Mouse (Mus musculus): ENCODE results near the gene Slc4a3. TPM values are rescaled to one million over a fixed set of nuclear protein-coding genes. Genes with fewer than 3 reads are reported as not detected.
A peak's percentile ranks its signal among the peaks of the same experiment; 100 is the strongest.

Slc4a3 gene
- polyA plus RNA-seq, 1 experiment from 2014 or later, result 39.3 TPM

DNA sequence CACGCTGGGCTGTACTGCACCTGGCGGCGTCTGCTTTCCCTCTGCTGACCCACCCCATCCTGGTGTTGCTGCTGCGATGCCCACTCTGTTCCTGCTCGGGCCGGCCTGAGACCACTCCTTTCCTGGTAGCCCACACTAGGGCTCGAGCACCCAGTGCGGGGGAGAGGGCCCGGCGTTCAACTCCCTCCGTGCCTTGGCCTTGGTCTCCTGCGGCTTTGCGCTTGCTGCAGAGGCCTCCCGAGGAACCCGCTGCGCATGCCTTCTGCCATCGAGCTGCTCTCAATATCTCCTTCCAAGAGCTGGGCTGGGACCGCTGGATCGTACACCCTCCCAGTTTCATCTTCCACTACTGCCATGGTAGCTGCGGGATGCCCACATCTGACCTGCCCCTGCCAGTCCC, 36.5 kb upstream of the Slc4a3 start:
- Histone ChIP-seq H3K9me3 (no peaks in the 10 kb centered on the region), H3K4me2 (no peak overlapping the region), H3K4me1 (replicated peaks) (peaks cover 26% of the 10 kb centered on the region), H3K27me3 (peaks cover 10% of the 10 kb centered on the region), H3K27ac (replicated peaks) (no peak overlapping the region), H3K36me3 (no peaks in the 10 kb centered on the region), H3K4me3 (no peak overlapping the region), H3K9ac (no peak overlapping the region)
- 54% methylated on average over 20 of the region's 20 CpGs for WGBS
- ATAC-seq (ENCODE audit: low read depth), result no peak

DNA sequence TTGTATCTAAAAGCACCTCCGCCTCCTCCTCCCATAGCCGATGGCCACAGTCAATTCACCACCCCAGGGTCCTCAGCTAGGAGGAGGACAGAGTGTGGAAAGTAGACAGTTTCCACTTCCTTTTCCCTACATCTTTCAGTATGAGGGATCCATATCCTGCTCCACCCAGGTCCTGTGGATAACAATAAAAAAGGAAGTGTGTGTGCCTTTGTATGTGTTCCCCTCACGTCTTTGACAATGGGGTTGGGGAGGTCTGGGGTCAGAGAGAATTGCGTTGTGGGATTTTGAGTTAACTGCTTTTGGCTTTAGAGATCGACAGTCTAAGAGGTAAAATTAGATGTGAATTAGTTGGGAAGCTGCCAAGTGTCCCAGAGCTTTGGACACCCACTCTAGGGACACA, 35.9 kb upstream of the Slc4a3 start:
- H3K4me3 ChIP-seq, result no peak overlapping the region
- whole genome bisulfite sequencing, result 76% methylated on average over 5 of the region's 5 CpGs
- no peak for ATAC-seq (ENCODE audit: low read depth)
- H3K4me2 ChIP-seq, result no peak overlapping the region
- H3K27ac ChIP-seq (replicated peaks), result no peak overlapping the region
- no peaks in the 10 kb centered on the region for H3K36me3 ChIP-seq
- no peaks in the 10 kb centered on the region for H3K9me3 ChIP-seq
- H3K4me1 ChIP-seq (replicated peaks), result peaks cover 20% of the 10 kb centered on the region
- H3K27me3 ChIP-seq, result peaks cover 10% of the 10 kb centered on the region
- H3K9ac ChIP-seq, result no peak overlapping the region

DNA sequence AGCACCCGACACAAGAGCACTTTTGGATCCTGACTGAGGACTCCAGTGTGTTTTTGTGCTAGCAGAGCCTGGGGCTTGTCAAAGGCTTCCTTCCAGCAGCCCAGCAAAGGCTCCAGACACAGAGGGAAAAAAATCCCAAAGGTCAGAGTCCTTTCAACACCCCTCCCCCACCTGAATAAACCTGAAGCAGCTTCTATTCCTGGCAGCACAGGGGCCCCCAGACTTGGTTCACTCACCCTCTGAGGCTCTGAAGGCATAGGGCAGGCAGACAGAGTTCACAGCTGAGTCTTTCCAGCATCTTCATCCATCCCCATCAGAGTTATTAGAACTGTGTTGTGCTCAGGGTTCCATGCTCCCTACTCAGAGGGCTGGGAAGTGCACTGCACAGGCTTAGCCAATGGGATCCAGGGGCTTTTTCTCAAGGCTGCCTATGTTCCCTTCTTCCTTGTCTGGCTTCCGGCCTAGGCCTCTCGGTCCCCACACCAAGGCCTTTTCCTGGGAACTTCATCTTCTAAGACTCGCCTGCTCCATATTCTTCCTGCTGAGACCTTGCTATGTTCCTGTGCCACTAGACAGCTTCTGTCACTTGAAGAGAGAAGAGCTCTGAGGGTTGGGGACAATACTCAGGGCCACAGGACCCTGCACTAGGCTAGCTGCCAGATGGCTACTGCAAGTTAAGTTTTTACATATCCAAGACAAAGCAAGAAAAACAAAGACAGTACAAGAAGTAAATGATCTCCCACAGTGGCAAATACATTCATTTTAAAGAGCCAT, 34.4 kb upstream of the Slc4a3 start:
- no peaks in the 10 kb centered on the region for H3K9me3 ChIP-seq
- H3K36me3 ChIP-seq, result no peaks in the 10 kb centered on the region
- ATAC-seq (ENCODE audit: low read depth), result no peak
- peaks cover 16% of the 10 kb centered on the region for H3K4me1 ChIP-seq (replicated peaks)
- H3K4me3 ChIP-seq, result no peak overlapping the region
- no peak overlapping the region for H3K27ac ChIP-seq (replicated peaks)
- no peak overlapping the region for H3K4me2 ChIP-seq
- WGBS, result 70% methylated on average over 4 of the region's 4 CpGs
- peaks cover 10% of the 10 kb centered on the region for H3K27me3 ChIP-seq
- H3K9ac ChIP-seq, result no peak overlapping the region

DNA sequence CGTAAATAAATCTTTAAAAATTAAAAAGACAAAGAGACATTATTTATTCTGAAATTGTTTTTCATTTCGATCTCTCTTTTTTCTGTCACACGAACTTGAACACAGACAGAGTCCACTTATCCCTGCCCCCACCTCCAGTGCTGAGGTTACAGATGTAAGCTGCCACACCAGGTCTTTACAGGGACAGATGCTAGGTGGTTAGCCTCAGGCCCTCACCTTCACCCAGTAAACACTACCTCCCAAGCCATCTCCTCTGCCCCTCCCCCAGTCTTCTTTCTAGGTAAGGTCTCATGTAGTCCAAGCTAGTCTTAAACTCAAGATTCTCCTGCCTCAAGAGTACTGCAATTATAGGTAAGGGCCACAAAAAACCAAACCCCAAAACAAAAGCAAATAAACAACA, 33.5 kb upstream of the Slc4a3 start:
- Histone ChIP-seq H3K27me3 (peaks cover 8% of the 10 kb centered on the region), H3K9me3 (no peaks in the 10 kb centered on the region), H3K4me3 (no peak overlapping the region), H3K9ac (no peak overlapping the region), H3K27ac (replicated peaks) (no peak overlapping the region), H3K4me2 (no peak overlapping the region), H3K36me3 (no peaks in the 10 kb centered on the region), H3K4me1 (replicated peaks) (0 out of 2 replicates have a peak, but pooled peaks cover 6% of the 10 kb centered on the region)
- 93% methylated on average over 3 of the region's 3 CpGs for WGBS
- ATAC-seq (ENCODE audit: low read depth), result no peak

DNA sequence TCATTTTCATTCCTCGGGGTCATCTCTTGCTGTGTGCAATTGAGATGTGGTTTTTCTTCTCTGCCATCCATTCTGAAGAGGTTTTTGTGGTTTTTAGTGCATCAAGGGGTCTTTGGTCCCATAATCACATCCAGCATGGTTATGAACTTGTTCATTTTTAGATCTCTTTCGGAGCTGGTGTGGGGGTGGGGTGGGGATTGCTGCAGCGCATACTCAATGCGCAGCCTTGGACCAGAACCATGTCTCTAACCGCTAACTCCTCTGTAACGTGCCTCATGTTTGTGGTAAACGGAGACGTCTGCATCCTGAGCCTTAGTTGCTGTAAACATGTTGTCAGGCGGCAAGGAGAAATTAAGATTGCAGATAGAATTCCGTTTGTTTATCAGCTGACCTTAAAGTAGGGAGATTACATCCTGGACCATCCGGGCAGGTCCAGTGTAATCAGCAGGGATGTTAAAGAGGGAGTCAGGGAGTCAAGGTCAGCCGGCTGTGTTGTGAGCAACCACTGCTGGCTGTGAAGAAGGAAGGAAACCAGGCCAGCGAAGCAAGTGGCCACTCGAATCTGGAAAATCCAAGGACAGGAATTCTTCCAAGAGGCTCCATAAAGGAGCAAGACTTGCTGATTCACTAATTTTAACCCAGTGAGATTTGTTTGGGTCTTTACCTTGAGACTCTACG, 29.2 kb upstream of the Slc4a3 start:
- Histone ChIP-seq H3K9ac (no peak overlapping the region), H3K36me3 (no peaks in the 10 kb centered on the region), H3K4me2 (no peak overlapping the region), H3K4me1 (replicated peaks) (peaks cover 4% of the 10 kb centered on the region; the same call in 1 of the 2 replicates), H3K9me3 (no peaks in the 10 kb centered on the region), H3K27ac (replicated peaks) (no peak overlapping the region), H3K27me3 (no peaks in the 10 kb centered on the region), H3K4me3 (no peak overlapping the region)
- 81% methylated on average over 15 of the region's 15 CpGs for WGBS
- ATAC-seq (ENCODE audit: low read depth), result no peak

DNA sequence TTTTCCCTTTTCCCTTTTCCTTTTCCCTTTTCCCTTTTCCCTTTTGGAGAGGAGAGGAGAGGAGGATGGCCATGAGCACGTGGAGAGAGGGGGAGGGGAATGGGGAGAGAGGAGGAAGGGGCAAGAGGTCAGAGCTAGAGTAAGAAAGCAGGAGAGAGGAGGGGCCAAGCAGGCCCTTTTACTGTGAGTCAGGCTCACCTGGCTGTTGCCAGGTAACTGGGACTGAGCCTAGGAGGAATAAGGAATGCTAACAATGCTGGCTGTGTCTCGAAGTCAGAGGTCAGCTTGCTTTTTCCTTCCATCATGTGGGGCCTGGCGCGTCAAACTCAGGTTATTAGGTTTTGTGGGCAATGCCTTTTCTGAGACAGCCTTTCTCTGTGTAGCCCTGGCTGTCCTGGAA, 28.1 kb upstream of the Slc4a3 start:
- 54% methylated on average over 4 of the region's 4 CpGs for WGBS
- Histone ChIP-seq H3K4me3 (no peak overlapping the region), H3K27me3 (no peaks in the 10 kb centered on the region), H3K9ac (no peak overlapping the region), H3K9me3 (no peaks in the 10 kb centered on the region), H3K4me2 (no peak overlapping the region), H3K4me1 (replicated peaks) (peaks cover 12% of the 10 kb centered on the region), H3K27ac (replicated peaks) (no peak overlapping the region), H3K36me3 (no peaks in the 10 kb centered on the region)
- no peak for ATAC-seq (ENCODE audit: low read depth)

DNA sequence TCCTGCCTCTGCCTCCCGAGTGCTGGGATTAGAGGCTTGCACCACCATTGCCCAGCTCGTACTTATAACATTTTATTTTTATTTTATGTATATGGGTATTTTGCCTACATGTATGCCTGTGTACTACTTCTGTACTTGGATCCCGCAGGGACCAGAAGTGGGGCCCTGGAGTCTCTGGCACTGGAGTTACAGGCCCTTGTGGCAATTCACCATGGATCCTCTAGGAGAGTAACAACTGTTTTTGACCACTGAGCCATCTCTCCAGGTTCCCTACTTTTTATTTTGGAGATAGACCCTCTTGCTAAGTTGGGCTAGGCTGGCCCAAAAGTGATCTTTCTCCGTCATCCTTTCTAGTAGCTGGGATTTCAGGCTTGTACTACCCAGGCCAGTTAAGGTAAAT, 27.6 kb upstream of the Slc4a3 start:
- ATAC-seq (ENCODE audit: low read depth), result no peak

DNA sequence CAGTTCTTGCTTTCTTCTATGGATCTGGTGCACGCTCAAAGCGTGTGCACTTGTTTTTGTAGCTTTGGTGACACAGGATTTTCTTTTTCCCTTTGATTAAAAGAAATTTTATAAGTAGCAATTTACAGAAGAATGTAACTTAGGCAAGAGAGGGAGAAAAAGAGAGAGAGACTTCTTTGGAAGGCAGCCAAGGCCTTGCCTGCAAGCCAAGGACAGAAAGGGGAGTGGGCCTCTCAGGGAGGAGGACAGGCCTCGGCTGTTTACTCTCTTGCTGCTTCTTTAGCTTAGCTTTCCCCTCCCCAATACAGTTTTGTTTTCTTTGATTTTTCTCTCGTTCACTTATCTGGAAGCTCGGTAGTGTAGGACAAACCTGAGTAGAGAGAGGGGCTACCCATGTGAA, 26.5 kb upstream of the Slc4a3 start:
- Histone ChIP-seq H3K27ac (replicated peaks) (no peak overlapping the region), H3K4me3 (no peak overlapping the region), H3K9me3 (no peaks in the 10 kb centered on the region), H3K27me3 (no peaks in the 10 kb centered on the region), H3K4me1 (replicated peaks) (peaks cover 12% of the 10 kb centered on the region), H3K36me3 (no peaks in the 10 kb centered on the region), H3K9ac (no peak overlapping the region), H3K4me2 (no peak overlapping the region)
- ATAC-seq (ENCODE audit: low read depth), result no peak
- 75% methylated on average over 5 of the region's 5 CpGs for WGBS

More for the DNA sequence above, 27.6 kb upstream of the Slc4a3 start:
- Histone ChIP-seq H3K9ac (no peak overlapping the region), H3K4me3 (no peak overlapping the region), H3K4me1 (replicated peaks) (peaks cover 12% of the 10 kb centered on the region), H3K27me3 (no peaks in the 10 kb centered on the region), H3K27ac (replicated peaks) (no peak overlapping the region), H3K36me3 (no peaks in the 10 kb centered on the region), H3K4me2 (no peak overlapping the region), H3K9me3 (no peaks in the 10 kb centered on the region)
- 94% methylated on average over 4 of the region's 4 CpGs for WGBS

DNA sequence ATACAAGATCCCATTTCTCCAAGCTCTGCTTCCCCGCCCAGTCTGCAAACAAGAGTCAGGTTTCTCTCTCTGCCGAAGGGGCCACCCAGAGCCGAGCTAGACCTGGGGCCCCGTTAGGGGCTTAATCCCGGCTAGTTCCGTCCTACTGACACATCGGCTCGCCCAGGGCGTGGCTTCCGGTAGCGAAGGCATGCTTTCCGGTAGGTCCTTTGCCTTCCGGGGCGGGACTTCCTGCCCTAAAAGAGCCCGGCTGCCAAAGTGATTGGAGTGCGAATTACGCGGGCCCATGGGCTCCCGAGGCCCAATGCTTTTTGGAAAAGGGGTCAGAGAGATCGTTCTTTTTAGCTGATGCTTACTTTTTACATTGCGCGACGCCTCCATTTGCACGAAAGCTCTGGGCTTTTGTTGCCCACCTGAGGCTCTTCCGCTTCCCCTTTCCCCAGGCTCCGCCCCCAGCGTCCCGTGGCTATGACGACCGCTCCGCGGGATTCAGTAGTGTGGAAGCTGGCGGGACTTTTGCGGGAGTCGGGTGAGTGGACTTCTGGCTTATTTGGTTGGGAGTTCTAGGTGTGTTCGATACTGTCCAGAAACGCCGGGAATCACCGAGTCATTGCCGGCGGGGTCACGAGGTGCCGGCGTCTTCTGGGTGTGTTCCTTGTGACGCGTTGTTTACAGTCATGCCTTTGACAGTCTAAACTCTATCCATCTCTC, 24.6 kb upstream of the Slc4a3 start, which contains the start of gene Stk11ip:
Stk11ip (plus strand) TSS at position 209 of the 711 bp plus-strand sequence.
- H3K27ac ChIP-seq (replicated peaks), result peak within 1 kb of the TSS; percentile 90
- peaks cover 12% of the 10 kb centered on the region for H3K4me1 ChIP-seq (replicated peaks)
- H3K4me2 ChIP-seq, result peak within 1 kb of the TSS; percentile 62
- peaks cover 13% of the 10 kb centered on the region; the same call in 1 of the 2 replicates for H3K36me3 ChIP-seq
- H3K9ac ChIP-seq, result peak within 1 kb of the TSS; percentile 67
- no peaks in the 10 kb centered on the region for H3K27me3 ChIP-seq
- WGBS, result under 1% methylated on average over 46 of the region's 46 CpGs
- H3K4me3 ChIP-seq, result peak within 1 kb of the TSS; percentile 45
- H3K9me3 ChIP-seq, result no peaks in the 10 kb centered on the region
- peak; percentile 96 for ATAC-seq (ENCODE audit: low read depth)

DNA sequence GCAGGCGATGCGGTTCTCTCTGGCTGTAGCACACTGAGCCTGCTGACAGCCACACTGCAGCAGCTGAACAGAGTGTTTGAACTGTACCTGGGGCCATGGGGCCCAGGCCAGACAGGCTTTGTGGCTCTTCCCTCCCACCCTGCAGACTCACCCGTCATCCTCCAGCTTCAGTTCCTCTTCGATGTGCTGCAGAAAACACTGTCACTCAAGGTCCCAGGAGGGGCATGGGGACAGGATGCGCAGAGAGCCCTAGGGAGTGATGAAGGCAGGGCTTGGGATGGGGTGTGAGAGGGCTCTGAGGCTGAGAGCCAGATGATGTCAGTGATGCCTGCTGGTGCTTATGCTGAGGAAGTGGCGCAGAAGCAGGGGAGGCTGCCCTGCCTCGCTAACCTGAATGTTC, 21.4 kb upstream of the Slc4a3 start:
- ATAC-seq (ENCODE audit: low read depth), result no peak

DNA sequence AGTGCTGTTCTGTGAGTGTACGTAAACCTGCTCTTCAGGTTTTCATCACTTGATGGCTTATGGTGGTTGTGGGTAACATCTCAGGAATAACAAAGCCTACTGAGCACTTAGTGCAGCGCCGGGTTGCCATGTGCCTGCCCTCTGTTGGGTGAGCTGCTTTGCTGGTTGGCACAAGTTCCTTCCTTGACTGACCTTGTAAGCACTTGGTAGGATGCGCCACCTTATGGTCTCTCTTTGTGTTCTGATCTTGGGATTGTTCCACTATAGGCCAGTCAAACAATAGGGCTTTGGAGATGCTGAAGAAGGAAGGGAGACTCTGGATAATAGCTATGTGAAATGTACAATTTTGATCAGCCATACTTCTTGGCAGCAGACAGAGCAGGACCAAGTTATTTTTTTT, 15.5 kb upstream of the Slc4a3 start:
- Histone ChIP-seq H3K36me3 (peaks cover 82% of the 10 kb centered on the region), H3K9me3 (no peaks in the 10 kb centered on the region), H3K9ac (no peak overlapping the region), H3K4me2 (no peak overlapping the region), H3K4me1 (replicated peaks) (no peaks in the 10 kb centered on the region), H3K27me3 (no peaks in the 10 kb centered on the region), H3K4me3 (no peak overlapping the region), H3K27ac (replicated peaks) (no peak overlapping the region)
- ATAC-seq (ENCODE audit: low read depth), result no peak
- 78% methylated on average over 4 of the region's 4 CpGs for WGBS

More for the DNA sequence above, 21.4 kb upstream of the Slc4a3 start:
- peaks cover 43% of the 10 kb centered on the region for H3K36me3 ChIP-seq
- H3K27ac ChIP-seq (replicated peaks), result no peak overlapping the region
- no peaks in the 10 kb centered on the region for H3K9me3 ChIP-seq
- peaks cover 12% of the 10 kb centered on the region for H3K4me1 ChIP-seq (replicated peaks)
- no peak overlapping the region for H3K9ac ChIP-seq
- 87% methylated on average over 7 of the region's 7 CpGs for WGBS
- no peak overlapping the region for H3K4me2 ChIP-seq
- no peak overlapping the region for H3K4me3 ChIP-seq
- H3K27me3 ChIP-seq, result no peaks in the 10 kb centered on the region
